Mouse (Mus musculus) small intestine, adult 10 weeks (tissue): ENCODE results near the gene Stx1a. TPM values are rescaled to one million over a fixed set of nuclear protein-coding genes. Genes with fewer than 3 reads are reported as not detected.

ENCODE experiments used
- polyA plus RNA-seq: library from polyadenylated mRNA; stranded (reverse); fragments of 350-450 nt; fragmentation: Illumina TruSeq; extraction: RNeasy Lipid Tissue Mini Kit (QIAGEN cat#74804); gene quantifications from one replicate; pipeline ENCODE4 v1.2.3, GENCODE M21; 2014; ENCODE audit warnings: low replicate concordance

Stx1a gene
- polyA plus RNA-seq, result not detected

DNA sequence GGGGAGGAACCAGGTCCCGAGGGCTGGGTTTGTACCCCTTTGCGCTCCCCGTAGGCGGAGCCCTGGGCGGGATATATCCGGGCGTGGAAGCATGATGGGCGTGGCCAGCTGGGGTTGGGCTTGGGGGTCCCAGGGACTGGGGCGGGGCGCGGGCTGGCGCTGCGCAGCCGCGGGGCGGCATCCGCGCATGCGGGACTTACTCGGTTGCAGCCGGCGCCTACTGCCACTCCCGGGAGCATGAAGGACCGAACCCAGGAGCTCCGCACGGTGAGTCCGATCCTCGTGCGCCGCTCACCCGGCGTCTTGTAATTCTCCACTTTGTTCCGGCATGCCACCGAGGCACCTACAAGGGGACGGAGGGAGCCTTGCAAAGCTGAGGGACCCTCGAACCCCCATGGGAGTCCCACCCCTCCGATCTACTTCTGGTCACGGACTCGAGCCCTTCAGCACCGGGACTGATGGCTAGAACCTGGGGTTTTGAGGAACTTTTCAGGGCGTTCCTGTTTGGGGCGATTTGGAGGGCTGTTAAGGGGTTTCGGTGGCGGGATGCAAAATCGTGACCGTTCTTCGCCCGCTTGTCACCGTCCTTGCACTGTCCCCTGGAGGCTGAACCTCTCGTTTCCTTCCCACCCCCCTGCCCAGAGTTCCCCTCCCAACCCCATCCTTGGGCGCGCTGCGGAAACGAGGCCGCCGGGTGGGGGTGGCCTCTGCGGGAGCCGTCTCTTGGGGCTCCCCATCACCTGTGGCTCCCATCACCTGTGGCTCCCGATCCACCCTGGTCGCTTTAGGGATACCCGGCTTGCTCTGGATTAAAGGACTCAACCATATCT is at the start of gene Stx1a:
Gene Stx1a, plus strand, starts transcription at position 139 of the 830 bp plus-strand sequence.

DNA sequence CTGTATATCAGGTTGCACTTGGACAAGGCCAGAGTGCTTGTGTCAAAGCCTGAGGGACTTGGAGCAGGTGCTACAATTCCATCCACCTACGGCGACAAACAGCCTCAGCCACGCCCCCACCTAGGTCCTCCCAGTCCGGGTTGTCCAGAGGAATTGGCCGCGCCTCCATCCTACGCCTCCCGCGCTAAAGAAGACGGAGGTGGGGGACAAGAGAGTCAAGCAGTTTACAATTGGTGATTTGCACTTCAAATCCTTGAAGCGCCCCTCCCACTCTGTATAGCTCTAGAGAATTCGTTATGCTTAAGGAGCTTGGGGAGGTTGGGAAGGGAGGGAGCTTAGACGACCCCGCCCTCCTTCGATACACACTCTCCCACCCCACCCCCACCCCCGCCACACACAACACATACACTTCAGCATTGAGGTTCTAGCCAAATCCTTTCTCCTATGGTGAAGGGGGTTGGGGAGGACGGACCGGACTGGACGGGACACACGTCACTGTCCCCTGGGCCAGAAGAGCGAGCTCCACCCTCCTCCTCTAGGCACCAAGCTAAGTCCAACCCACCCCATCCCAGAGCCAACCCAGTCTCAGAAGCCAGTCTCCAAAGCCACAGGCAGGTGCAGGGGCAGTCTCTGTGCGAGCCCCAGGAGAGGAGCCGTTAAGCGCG is 37.5 kb upstream of the Stx1a start, which contains the start of gene Cldn3:
Gene Cldn3, plus strand, starts transcription at position 582 of the 665 bp plus-strand sequence.

DNA sequence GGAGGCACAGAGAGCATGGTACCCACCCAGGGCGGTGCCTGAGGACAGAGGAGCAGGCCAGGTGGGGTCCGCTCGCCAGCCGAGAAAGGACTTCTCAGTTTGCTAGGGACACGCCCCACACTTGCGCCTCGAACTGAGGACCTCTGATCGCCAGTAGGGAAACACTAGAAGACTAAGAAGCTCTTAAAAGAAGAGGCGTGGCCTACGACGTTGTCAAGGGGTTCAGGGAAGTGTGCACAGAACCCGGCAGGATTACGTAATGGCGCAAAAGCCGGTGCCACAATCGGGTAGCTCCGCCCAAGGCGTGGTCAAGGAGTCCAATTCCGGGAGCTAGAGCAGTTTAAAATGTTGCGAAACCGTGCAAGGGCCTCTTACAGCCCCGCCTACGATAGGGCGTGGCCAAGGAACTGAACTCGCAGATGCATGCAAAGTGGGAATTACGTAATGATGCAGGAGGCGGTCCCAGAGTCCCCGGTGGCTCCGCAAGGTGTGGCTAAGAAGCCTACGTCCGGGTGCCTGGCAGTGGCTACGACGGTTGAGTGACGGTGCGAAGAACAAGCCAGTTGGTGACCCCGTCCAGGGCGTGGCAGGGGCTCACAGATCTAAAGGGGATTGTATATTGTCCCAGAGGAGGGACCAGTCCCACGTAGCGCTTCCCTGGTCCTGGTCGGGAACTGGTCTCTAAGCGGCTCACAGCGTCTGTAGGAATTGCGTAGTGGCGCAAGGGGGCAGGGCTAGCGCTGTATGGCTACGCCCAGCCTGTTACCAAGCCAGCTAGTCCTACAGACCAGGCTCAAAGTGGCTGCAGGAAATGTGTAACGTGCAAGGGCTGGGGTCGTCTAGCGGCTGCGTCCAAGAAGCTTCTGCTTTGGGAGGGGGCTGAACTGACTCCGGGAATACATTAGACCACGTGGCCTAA is 14.4 kb upstream of the Stx1a start, which contains the start of gene Abhd11:
Gene Abhd11, plus strand, starts transcription at position 482 of the 919 bp plus-strand sequence.

DNA sequence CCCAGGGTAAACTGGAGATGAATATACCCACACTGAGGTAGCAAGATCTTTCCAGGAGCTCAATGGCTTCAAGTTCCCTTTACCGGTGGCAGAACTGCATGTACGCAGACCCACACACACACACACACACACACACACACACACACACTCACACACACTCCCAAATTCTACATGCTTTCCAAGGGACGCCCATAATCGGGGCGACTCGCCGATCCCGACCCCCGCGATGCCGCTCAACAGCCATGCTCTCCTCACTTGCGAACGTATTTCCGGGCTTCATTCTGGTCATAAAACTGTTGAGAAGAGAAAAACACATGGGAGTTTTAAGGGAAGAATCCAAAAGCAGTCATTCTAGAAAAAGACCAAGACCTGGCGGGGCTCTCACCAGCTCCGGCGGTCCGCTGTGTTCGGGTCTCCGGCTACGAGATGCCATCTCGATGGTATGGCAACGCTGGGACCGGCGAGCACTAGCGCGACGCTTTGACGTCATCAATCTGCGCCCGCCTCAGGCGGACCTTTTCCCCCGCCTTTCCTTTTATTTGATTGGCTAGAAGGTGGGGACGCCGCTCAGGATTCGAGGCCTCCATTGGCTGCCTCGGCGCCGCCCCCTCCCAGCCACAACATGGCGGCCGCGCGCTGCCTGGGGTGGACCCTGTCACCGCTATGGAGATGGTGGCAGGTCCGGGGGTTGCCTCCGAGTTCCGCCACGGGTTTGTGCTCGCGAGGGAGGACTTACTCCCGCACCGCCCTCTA is 40.5 kb downstream of the Stx1a start, which contains the start of gene Dnajc30:
Gene Dnajc30, plus strand, starts transcription at position 574 of the 753 bp plus-strand sequence.

DNA sequence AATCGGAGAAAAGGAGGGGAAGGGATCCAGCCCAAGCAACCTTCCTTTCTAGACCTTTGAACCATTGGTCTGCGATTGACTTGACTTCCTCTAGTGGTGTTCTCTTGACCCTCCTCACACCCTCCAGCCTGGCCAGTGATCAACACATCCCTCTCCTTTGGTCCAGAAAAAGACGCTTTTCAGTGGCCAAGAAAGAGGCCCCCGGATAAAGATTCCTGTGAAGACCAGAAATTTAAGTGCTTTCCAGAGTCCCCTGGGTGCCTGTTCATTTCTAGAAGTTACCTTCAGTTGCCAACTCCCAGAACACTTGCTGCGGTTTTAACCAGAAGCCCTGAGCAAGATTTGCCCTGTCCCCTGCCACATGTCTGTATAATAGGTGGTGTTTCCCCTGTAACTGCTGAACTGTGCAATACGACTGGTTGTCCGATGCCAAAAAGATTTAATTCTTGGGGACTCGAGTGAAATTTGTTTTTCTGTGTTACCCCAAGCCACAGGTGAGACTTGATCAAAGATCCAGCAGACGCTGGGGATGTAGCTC is 41.7 kb downstream of the Stx1a start, which contains the start of gene Bud23:
Gene Bud23, minus strand, starts transcription at position 51 of the 538 bp plus-strand sequence.

DNA sequence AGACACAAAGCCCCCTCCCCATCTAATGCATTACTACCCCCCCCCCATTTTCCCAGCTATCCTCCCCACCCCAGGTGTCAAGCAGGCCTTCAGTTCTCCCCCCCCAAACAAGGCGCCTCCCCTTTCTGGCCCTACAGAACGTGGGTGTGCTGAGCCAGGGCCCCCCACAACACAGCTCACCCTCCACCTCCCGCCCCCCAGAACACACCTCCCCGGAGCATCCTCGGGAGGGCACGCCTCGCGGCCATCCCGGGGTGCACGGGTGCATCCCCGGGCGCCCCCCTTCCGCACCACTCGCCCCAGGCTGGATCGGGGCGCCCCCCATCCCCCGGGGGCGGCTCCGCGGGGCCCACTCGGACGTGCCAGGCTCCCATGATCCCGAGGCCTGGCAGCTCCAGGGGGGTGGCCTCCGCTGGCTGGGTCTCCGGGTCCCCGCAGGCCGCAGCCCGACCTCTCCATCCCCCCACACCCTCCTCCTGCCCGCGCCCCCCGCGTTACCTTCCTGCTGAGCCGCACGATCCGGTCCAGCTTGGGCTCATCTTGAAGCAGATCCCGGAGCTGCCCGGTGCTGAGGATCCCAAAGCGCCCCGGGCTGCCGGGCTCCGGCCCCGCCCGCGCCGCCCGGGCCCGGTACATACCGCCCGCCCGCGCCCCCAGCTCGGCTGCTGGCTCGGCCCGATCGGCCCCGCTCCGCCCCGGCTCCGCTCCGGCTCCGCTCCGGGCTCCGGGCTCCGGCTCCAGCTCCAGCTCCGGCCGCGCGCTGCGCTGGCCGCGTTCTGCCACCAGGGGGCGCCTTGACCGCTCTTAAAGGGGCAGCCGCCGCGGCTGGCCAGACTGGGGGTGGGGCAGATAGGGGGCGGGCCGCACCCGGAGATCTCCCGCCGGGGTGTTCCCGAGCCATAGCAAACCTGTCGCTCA is 54.5 kb downstream of the Stx1a start, which contains the start of gene Vps37d:
Gene Vps37d, minus strand, starts transcription at position 703 of the 918 bp plus-strand sequence.

GRCm38 (mm10) chr5:135089653-135090052 is 66.4 kb downstream of the Stx1a start, which contains the start of gene Mlxipl:
Gene Mlxipl, plus strand, starts transcription at chr5:135089890.

Other genes with a start within 250 kb of the Stx1a start
- gene Tmem270, start 116.7 kb upstream of the Stx1a start, polyA plus RNA-seq, result not detected
- not detected for gene Cldn13, start 108.0 kb upstream of the Stx1a start, polyA plus RNA-seq
- 4.4 TPM for gene Mettl27, start 91.1 kb upstream of the Stx1a start, polyA plus RNA-seq
- gene Cldn4, start 76.5 kb upstream of the Stx1a start, polyA plus RNA-seq, result 1.6 TPM
- 0.71 TPM for gene Cldn3, start 37.3 kb upstream of the Stx1a start, polyA plus RNA-seq
- 3.7 TPM for gene Abhd11, start 14.3 kb upstream of the Stx1a start, polyA plus RNA-seq
- 7.3 TPM for gene Dnajc30, start 40.7 kb downstream of the Stx1a start, polyA plus RNA-seq
- gene Bud23, start 41.5 kb downstream of the Stx1a start, polyA plus RNA-seq, result 8.2 TPM
- gene Vps37d, start 54.8 kb downstream of the Stx1a start, polyA plus RNA-seq, result not detected
- 13.9 TPM for gene Mlxipl, start 66.4 kb downstream of the Stx1a start, polyA plus RNA-seq
- gene Tbl2, start 126.2 kb downstream of the Stx1a start, polyA plus RNA-seq, result 4.8 TPM
- 5.6 TPM for gene Bcl7b, start 144.8 kb downstream of the Stx1a start, polyA plus RNA-seq
- 27.7 TPM for gene Baz1b, start 163.8 kb downstream of the Stx1a start, polyA plus RNA-seq
- gene Fzd9, start 227.7 kb downstream of the Stx1a start, polyA plus RNA-seq, result not detected